Mouse (Mus musculus): ENCODE measurements around the gene Cited4.

Cited4 gene

DNA sequence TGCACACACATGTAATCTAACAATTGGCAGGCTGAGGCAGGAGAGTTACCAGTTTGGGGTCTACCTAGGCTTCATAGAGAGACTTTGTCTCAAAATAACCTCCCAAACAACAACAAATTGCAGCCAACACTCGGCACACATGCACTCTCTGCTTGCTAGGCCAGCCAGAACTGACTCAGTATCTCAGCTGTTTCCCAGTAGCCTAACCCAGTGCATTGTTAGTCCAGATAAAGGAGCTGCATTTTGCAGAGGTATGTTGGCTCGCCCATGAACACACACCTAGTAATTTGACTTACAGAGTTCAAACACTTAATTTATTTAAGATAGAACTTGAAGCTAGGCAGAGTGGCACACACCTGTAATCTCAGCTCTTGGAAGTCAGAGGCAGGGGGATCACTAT is 9.3 kb downstream of the Cited4 start:
- no peak for DNase-seq (ENCODE audit: low spot score in 2 of 2)

DNA sequence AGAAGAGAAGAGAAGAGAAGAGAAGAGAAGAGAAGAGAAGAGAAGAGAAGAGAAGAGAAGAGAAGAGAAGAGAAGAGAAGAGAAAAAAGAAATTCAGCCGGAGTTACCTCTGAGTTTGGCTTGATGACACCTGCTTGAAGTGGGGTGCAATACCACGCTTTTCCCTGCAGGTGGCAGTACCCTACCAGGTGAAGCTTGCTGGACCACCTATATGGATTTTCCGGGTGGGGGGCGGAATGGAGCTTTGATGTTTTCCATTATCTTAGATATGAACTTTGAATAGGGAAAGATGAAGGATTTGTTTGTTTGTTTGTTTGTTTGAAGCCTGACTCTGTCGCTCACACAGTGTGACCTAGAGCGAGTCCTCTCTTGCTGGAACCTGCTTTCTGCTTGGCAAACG is 14.6 kb downstream of the Cited4 start:
- DNase-seq (ENCODE audit: low spot score in 2 of 2), result peak; percentile 33 to 39

DNA sequence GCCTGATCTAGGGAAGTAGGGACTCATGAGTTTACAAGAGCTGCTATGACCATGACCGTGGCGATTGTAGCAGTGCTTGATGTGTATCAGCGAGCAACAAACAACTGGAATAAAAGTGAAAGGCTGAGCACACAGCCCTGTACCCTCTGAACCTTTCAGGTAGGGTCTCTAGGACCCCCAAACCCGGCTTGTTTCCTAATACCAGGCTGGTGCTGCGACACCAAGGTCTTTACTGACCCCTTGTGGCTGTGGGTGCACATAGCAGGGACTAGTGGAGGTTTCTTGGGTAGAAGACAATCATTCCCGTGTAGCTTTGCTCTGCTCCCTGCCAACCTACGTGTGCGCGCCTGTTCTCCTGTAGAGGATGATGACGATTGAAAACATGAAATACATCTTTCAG is 15.8 kb downstream of the Cited4 start:
- DNase-seq (ENCODE audit: low spot score in 2 of 2), result peak; percentile 71 to 74

DNA sequence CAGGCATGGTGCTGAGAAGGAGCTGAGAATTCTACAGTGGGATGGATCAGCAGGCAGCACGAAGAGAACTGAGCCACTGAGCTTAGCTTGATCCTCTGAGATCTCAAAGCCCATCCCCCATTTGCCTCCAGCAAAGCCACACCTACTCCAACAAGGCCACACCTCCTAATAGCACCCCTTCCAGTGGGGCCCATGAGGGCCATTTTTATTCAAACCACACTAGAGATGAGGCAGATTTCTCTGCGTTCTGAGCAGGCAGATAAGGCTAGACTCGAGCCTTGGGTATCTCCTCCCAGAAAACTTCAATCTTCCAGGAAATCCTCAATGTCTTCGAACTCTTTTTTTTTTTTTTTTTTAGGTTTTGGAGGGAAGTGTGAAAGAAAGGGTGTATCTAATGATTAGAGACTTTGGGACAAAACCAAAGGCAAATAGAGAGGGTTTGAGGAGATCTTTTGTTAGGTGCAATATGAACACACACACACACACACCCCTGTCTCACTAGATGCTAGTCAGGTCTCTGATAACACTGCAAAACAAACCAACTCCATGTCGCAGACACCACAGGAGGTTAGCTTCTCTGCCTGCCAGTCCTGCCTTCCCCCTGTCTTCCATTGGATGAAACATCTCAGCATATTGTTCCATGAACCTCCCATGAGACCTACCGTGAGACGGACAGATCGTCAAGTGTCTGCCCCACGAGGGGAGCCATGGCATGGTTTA is 17.1 kb downstream of the Cited4 start:
- no peak for DNase-seq (ENCODE audit: low spot score in 2 of 2)

DNA sequence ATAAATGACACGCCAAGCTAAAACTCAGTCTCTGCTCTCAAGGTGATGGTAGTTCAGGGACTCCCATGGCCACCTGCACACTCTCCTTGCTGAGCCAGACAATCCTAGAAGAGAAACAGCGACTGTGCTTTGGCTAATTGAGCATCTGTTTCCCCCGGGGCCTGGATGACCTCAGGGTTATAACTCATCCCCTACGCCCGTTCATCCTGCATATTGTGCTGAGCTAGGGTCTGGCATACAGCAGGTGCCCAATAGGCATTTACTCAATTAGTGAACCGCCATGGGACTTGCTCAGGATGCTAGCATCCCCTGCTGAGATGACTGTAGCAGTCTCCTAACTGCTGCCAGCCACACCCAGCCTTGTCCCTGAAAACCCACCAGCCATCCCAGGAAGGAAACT is 20.9 kb downstream of the Cited4 start:
- DNase-seq (ENCODE audit: low spot score in 2 of 2), result no peak

DNA sequence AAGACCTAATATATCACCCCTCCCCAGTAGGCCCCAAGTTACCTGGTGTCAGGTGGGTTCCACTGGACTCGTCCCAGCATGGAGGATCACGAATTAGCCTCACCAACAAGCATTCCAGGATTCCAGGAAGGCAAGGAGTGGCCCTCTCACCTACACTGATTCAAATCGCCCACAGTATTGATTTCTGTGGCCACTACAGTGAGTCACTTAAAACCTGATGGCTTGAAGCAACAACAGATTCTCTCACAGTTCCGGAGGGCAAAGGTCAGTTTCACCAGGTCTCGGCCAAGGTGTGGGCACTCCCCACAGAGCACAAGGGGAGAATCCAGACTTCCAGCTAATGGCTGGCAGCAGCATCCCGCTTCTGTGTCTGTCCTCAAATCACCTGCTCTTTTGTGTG is 22.9 kb downstream of the Cited4 start:
- no peak for DNase-seq (ENCODE audit: low spot score in 2 of 2)

DNA sequence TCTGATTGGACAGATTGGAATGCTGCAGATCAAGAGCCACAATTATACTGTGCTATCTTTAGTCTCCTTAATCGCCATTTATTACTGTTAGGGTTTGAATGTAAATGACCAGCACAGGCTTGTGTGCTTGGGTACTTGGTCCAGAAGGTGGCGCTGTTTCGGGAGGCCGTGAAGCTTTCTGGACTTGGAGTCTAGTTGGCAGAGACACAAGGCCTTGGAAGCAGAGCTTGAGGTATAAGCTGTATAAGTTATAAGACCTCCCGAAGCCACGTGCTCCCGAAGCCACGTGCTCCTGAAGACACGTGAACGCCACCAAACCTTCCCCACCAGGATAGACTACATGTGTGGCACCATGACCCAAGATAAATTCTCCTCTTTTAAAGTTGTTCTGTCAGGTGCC is 26.3 kb downstream of the Cited4 start:
- DNase-seq (ENCODE audit: low spot score in 2 of 2), result peak; percentile 48 to 53

DNA sequence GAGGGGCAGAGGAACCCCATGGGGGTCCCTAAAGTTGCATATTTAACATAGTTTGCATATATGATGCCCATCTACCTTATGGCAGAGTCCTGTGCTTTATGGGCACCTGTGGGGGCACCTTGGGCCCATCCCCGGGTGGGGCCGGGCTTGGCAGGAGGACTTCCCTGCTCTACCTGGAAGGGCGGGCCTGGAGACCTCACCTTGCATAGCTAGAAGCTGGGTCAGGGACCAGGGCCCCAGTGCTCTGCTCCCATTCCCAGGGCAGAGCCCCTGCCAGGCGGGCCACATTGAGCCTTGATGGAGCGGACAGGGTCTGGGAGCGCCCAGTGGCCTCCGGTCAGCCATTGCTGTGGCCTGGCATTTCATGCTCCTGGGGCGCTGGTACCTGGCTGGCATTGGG is 31.0 kb downstream of the Cited4 start:
- no peak for DNase-seq (ENCODE audit: low spot score in 2 of 2)

DNA sequence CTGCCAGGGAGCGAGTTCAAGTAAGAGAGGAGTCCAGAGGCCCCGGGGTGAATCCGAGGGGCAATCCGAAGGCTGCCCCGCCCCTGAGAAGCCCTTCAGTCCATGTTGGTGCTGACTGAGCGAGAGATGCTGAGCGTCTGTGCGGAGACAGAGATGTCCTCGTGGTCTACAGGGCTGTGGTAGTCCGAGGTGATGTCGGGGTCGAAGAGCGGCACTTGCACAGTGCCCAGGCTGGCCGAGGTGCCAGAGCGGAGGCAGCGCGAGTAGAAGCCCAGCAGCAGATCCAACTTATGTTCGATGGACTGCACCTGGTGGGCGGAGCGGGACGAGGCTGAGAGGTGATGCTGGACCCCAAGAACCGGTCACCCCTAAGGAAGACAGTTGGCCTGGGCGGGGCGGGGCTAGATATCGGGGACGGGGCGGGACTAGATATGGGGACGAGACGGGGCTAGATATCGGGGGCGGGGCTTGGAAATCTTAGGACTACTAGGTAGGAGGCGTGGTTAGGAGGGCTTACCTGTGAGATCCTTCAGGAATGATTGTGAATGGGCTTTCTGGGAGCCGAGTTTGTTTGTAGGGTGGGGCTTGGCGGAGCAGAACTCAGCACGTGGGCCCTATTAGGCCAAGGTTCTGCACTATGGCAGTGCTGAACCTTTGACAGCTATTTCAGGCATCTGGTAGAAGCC is 31.6 kb downstream of the Cited4 start:
- no peak for DNase-seq (ENCODE audit: low spot score in 2 of 2)

DNA sequence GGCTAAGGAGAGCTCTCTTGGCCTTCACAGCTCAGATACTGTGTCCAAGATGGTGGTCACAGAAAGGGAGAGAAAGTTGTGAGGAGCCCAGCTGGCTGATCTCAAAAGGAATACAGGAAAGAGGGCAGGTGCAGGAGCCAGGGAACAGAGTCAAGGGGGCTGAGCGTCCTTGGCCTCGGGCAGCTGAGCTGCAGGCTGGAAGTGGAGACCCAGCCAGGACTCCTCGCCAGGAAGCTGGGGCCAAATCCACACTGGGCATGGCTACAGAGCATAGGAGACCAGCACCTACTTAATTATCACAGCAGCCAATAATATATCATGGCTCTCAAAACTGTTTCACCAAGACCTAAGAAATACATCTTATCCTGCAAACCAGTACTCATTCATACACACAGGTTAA is 34.8 kb downstream of the Cited4 start:
- no peak for DNase-seq (ENCODE audit: low spot score in 2 of 2)

DNA sequence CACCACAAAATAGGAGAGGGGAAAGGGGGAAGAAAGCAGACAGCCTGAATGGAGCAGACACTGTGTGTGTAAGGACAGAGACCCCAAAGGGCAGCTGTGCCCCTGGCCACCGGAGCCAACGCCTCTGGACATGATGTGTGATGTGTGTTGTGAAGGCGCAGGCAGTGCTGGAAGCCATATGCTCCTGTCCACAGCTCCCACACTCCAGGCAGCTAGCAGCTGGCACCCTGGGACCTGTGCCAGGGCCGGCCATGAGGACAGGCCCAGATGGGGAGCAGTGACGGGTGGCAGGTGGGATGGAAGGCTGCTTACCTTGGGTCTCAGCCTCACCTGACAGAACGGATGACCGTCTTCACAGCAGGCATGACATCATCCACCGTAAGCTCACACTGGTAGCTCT is 35.7 kb downstream of the Cited4 start:
- peak; percentile 50 to 64 for DNase-seq (ENCODE audit: low spot score in 2 of 2)

DNA sequence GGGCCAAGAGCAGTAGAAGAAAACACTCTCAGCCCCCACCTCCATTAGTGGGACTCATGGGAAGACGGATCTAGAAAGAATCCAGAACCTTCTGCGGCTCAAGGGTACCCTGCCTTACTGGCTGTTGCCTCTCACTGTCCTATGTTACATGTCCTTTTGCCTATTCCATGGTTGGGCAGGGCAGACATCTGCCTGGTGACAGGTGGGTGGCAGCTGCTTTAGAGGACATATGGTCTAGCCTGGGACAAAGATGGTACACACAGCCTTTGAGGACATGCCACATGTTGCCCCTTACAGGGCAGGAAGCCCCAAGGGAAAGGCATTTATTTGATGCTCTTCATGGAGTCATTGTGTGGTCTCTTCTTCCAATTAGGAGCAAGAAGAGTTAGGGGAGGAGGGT is 36.1 kb downstream of the Cited4 start:
- no peak for DNase-seq (ENCODE audit: low spot score in 2 of 2)

DNA sequence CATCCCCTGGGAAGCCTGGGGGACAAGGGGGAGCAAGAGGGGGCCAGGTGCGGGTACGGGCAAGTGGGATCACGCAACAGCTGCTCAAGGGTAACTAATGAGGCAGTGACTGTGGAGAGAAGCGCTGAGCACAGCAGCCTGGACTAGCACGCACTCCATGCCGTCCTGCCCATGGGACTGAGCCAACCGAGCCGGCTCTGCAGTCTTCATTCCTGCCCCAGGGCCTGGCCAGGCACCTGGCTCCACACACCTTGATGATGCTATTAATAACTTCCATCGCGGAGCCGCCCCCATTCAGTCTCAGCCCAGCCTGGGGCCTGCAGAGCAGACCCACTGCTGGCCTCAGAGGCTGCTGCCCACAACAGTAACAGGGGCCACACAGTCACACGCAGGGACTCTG is 45.9 kb downstream of the Cited4 start:
- DNase-seq (ENCODE audit: low spot score in 2 of 2), result no peak

DNA sequence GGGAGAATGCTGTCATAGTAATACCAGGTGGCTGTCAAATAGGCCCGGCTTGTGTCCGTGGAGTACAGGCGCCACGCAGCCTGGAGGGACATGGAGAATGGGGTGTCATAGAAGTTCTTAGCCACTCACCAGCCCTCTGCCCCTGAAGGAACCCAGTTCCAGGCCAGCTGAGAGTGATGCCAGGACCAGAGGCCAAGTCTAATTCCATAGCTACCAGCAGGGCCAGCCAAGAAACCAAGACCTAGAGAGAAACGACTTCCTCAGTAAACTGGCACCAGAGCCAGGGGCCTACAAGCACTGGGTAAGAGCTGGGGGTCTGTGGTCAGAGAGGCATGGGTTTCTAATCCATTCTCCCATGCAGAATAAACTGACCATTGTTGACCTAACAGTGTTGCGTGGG is 46.6 kb downstream of the Cited4 start:
- DNase-seq (ENCODE audit: low spot score in 2 of 2), result no peak

DNA sequence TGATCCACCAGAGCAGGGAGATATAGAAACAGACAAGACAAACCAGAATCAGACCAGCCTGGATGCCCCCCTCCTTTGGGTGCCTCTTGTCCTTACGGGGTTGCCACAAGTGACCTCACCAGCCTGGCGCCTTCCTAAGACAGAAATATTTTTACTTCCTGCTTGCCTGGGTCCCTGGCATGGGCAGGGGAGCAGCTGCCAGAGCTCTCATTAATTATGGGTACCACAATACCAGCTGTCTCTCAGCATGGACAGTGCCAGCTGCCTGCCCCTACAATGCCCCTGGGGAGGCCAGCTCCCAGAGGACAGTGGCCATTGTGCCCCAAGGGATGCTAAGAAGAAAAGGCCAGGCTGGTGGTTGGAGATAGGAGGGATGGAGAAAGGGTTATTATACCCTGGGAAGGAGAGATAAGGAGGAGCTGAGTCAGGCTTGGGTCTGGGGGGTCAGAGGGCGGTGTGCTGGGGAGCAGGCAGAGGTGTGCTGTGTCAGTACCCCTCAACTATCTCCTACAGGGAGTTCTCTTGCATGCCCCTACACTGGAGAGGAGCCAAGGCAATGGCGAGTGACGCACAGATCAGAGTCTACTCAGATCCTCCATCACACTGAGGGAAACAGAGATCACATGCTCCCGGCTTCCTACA is 47.6 kb downstream of the Cited4 start:
- DNase-seq (ENCODE audit: low spot score in 2 of 2), result no peak

DNA sequence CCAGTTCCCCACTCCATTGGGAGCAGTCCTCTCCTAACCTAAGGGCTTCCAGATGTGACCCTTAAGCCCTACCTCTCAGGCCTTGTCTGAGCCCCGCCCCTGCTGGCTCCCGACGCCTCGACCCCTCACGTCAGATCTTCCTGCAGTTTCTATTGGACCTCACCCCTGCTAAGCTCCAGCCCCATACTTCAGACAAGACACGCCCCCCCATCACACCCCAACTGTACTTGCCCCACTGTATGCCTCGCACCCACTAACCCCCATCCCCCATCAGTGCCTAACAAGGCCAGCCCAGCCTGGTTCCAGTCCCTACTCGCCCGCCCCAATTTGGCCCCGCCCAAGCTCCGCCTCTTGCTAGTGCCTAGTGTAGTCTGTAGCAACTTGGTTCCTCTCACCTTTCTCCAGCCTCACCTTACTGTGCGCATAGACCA is 49.8 kb downstream of the Cited4 start:
- no peak for DNase-seq (ENCODE audit: low spot score in 2 of 2)

DNA sequence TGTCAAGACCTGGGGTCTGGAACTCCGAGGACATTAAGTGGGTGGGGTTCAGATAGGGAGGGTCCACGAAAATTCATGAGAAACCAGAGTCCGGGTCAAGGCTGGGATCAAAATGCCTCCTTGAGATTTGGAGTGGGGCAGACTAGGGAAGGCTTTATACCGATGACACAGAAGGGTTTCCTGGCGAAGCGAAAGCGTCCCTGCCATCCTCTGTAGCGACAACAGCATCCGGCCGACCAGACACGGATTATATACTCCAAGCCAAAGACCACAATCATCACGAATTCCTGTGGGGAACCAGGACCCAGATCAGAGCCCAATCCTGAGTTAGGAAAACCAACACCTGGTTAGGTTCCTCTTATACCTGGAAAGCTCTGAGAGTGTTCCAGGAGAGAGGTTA is 50.4 kb downstream of the Cited4 start:
- DNase-seq (ENCODE audit: low spot score in 2 of 2), result no peak

Data from right cerebral cortex, adult 2 months (tissue).